Mouse (Mus musculus) urinary bladder, adult 2 months (tissue): ENCODE data around the gene Safb2. TPM values are rescaled to one million over a fixed set of nuclear protein-coding genes. Genes with fewer than 3 reads are reported as not detected.
"Not testable (repeated sequence)": the region's sequence is repeated elsewhere in the genome, so short reads cannot be mapped to it uniquely, and the experiment has no call there.

Experiments
- DNase-seq: peaks from one replicate; pipeline ENCODE4 v3.0.0; 2022; ENCODE audit warnings: low spot score
- polyA plus RNA-seq: library from polyadenylated mRNA; depleted of rRNA; stranded (reverse); fragments of >200 nt; gene quantifications from 2 replicates; pipeline ENCODE4 v1.2.3, GENCODE M21; 2012; rRNA removed

Gene Safb2
- 38.5 and 80.7 TPM in 2 replicates for polyA plus RNA-seq

DNA sequence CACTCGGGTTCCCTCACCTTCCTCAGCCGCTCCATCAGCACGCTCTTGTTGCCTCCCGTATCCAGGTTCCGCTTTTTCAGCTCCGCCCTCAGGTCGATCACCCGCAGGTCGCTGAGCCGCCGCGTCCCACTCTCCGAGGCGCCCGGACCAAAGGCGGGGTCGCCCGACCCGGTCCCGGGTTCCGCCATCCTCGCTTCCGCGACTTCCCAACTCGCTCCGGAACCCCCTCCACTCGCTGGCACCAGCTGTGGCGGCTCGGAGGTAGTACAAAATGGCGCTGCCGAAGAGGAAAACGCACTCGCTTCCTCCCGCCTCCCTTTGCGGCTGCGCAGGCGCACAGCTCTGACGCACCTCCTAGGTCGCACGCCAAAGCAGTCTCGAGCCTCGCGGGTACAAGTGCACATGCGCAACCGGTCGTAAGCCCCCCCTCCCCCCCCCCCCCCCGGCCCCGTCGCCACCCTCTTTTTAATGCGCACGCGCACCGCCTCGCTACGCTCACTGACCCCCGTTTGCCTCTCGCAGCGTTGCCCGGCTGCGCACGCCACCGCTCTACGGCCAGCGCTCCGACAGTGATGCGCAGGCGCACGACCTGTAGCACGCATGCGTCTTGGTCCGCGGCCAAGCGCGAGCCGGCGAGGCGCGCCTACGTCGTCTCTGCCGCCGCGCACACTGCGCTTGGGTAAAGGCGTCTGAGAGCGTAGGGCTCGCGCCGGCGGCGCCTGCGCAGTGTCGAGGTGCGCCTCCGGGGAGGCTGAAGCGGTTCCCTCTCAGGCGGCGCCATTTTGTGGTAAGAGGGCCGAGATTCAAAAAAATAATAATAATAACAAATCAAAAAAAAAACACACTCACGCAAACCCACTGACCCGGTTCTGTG lies at the start of gene Safb2, which contains the start of gene Safb:
Gene Safb2, minus strand, starts transcription at position 329 of the 874 bp plus-strand sequence.
Gene Safb, plus strand, starts transcription at position 569 of the 874 bp plus-strand sequence.
- peak; percentile 97 for DNase-seq

DNA sequence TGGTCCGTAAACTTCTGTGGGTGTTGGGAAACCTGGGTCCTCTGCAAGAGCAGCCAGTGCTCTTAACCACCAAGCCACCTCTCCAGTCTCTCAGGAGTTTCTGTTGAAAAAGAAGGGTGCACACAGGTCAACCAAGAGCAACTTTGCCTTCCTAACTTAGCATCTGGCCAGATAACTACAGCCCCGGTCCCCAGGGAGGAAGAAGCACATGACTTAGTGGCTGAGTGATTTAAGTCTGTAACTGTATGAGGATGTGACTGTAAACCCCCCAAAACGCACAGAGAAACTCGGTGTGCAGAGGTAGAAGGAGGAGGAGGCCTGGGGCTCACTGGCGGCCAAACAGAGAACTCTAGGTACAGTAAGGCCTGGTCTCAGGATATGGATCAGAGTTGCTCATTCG lies 49.6 kb upstream of the Safb2 start:
- DNase-seq, result no peak

DNA sequence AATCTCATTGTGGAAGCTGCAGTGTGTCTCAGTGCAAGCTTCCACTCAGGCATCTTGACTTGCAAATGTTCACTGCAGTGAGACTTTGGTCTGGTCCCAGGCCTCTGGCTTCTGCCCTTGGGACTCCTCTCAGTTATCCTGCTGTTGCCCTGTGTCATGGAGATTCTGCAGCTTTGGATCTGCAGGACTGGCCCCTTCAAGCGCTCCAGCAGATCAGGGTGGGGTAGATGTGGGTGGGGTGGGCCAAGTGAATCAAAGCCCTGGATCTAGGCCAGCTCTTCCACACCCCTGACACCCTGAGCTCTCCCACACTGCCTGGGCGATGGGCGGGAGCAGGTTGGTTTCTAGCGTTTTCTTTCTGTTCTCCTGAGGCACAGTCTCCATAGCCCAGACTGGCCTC lies 47.4 kb upstream of the Safb2 start:
- DNase-seq, result no peak

DNA sequence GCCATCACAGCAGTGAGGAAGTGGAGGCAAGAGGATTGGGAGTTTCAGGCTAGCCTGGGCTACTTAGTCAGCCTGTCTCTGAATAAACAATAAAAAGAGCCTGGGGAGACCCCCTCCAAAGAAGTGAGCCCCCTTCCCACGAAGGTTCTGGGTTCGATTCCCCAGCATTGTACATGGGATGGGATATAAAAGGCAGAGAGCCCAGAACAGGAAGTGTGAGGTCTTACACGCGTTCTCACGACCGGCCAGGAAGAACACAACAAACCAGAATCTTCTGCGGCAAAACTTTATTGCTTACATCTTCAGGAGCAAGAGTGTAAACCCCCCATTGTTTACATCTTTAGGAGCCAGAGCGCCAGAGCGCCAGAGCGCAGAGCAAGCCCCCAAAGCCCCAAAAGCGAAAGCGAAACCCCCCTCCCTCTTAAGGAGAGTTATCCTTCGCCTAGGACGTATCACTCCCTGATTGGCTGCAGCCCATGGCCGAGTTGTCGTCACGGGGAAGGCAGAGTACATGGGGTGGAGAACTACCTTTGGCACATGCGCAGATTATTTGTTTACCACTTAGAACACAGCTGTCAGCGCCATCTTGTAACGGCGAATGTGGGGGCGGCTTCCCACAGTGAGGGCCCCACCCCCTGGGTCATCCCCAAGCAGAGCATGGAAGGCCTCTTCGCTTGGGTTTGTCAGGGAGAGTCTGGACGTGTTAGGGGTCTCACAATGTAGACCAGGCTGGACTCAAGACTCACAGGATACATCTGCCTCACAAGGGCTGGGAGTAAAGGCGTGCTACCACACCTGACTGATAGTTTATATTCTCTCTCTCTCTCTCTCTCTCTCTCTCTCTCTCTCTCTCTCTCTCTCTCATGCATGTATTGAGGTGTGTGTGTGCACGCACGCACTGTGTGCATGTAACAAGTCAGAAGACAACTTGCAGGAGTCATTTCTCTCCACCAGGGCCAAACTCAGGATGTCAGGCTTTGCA lies 45.7 kb upstream of the Safb2 start:
- not testable (repeated sequence) for DNase-seq

DNA sequence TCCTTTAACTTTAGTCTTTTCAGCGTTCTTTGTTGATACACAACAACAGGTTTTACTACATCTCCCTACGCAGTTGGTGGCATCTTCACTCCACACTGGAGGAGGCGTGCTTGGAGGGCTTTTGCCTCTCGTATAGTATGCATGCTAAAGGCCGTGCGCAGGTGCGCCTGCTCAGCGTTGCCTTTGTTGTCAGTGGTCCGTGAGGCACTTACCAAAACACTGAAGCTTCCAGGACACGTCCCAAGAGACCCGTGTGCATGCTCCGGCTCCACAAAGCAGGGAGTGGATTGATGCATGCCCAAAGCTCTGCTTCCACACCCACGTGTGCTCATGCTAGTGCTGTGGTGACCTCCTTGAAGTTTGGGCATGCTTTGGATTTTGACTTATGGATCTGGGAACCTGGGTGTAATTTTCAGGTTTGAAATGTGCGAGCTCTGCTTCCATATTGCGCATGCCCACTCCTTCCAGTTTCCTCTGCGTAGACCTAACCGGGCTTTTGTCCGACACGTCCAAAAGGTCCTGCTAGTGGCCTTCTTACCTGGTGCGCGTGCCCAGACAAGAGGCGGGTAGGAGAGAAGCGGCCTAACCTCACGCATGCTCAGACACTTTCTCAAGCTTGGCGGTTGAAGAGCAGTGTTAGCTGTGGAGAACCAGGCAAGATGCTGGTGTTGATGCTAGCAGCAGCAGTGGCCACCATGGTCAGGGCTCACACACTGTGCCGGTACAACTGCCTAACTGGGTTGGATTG lies 43.3 kb upstream of the Safb2 start, which contains the start of gene Catsperd:
Gene Catsperd, plus strand, starts transcription at position 614 of the 748 bp plus-strand sequence.
- DNase-seq, result no peak

DNA sequence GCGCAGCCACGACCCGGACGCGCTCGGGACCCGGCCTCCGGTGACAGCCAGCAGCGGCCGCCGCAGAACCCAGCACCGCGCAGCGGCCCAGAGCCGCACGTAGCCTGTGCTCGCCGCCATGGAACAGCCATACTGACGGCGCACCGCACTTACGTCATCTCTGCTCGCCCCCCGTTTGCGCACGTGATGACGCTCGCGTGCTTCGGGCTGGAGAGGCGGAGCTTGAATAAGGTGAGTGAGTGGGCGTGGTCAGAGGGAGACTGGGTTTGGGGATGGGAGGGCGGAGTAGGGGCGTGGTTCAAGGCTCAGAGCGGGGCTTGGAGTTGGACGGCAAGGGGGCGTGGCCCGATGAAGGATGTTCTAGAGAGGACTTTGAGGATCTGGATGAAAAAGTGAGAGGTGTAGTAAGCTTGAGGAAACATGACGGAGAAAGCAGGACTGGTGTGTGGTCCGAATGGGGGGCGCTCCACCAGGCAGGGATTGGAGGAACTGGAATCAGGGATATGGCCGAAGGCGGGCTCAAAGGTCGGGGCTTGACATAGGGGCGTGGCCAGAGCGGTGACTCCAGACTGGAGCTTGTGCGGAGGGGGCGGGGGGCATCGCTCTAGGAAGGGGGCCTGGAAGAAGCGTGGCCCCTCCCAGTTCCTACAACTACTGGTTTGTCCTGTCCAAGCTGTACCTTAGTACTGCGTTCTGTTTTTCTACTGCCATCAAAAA lies 42.5 kb upstream of the Safb2 start, which contains the start of gene Lonp1:
Gene Lonp1, minus strand, starts transcription at position 134 of the 717 bp plus-strand sequence.
- peak; percentile 86 for DNase-seq

DNA sequence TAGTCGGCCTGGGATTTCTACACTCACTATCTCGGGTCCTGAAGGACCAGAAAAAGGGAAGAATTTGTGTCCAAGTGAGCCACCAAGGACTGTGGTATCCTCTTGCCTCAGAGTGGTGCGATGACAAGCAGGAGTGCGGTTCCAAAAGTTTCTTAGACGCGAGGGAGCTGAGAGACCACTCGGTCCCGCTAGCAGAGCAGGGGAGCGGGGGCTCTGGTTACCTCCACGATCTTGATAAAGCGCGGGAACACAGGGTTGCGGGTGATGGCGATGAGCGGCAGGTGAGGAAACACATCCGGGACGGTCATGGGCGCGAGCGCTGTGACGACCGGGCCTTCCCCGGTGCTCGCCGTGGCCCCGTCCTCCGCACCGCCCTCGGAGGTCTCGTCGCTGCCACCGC lies 41.9 kb upstream of the Safb2 start:
- no peak for DNase-seq

DNA sequence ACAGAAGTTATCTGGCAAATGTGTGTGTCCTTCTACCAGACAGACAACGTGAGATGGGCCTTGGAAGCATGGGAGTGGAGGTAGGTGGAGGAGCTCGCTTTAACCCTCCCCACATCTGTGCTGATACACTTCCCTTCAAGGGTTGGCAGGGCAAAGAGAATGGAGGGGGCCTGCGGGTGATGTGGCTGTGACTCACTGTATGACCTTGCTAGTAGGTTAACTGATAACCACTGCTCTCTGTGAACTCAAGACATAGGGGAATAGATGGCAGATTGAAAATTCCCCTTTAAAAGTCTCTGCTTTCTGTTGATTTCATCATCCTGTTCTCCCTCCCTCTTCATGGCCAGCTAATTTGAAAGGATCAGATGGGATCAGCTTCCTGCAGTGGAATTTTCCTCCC lies 41.1 kb upstream of the Safb2 start:
- DNase-seq, result no peak

DNA sequence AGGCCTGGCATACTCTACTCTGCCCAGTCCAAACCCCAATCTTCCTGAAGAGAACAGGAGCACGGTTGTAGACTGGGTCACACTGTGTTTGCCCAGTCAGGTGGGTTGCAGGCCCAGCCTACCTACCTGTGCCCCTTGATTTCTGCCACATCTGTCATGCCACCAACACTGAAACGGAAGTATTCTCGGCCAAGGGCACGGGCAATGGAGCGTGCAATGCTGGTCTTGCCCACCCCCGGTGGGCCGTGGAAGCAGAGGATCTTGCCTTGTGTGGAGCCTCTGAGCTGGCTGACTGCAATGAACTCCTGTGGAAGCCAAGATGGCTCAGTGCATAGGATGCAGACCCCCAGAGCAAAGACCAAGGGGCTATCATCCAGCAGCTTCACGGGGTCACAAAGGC lies 33.2 kb upstream of the Safb2 start:
- DNase-seq, result no peak

DNA sequence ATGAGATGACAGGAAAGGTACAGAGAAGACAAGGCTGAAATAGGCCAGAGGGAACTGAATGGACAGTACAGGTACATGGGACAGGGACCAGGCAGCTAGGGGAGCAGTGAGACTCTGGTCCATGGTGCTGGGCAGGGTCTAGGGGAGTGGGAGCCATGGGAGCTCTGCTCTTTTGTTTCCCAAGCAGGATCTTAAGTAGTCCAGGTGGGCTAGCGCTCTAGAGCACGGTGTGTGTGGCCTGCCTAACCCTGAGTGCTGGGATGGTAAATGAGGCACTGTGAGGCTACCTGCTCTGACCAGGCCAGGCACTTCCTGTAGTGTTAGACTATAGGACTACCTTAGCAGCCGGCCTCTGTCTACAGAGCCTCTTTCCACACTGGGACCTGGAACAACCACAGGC lies 32.3 kb upstream of the Safb2 start:
- no peak for DNase-seq

DNA sequence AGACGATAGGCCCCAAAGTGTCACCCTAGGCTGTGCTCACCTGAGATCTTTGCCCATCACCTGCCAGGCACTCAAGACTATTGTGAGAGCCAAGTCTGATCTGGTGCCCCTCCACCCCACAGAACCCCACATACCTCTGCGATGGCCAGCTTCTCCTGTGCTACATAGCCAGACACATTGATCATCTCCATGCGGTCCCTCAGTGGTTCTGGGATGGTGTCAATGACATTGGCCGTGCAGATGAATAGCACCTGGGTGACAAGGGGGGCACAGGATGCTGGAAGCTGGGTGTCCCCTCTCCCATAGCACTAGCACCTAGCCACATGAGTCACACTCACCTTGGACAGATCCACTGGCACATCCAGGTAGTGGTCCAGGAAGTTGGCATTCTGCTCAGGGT lies 31.4 kb upstream of the Safb2 start:
- no peak for DNase-seq

DNA sequence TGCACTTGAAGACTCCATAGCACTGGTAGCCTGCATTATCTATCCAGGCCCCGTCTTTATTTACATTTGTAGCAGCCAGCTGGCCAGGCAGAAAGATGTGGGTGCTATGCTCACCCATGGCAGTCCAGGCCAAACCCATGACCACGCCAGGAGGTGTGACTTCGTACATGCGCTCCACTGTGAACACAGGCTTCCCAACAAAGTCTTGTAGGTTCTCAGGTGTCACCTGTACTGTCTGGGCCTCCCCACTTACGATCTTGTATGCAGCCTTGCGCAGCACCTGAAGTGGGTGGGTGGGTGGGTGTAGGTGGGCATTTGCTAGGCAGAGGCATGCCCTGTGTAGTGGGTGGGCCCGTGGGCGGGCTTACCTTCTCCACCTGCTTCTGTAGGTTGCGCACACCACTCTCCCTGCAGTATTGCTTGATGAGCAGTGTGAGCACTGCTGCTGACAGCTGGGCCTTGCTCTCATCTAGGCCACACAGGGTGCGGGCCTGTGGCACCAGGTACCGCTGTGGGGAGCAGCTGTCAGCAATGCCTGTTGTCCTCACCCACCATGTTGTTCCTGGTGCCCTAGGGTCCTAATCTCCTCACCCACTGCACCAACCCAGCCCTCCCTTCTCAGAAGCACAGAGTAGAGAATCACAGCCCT lies 30.9 kb upstream of the Safb2 start:
- DNase-seq, result no peak

DNA sequence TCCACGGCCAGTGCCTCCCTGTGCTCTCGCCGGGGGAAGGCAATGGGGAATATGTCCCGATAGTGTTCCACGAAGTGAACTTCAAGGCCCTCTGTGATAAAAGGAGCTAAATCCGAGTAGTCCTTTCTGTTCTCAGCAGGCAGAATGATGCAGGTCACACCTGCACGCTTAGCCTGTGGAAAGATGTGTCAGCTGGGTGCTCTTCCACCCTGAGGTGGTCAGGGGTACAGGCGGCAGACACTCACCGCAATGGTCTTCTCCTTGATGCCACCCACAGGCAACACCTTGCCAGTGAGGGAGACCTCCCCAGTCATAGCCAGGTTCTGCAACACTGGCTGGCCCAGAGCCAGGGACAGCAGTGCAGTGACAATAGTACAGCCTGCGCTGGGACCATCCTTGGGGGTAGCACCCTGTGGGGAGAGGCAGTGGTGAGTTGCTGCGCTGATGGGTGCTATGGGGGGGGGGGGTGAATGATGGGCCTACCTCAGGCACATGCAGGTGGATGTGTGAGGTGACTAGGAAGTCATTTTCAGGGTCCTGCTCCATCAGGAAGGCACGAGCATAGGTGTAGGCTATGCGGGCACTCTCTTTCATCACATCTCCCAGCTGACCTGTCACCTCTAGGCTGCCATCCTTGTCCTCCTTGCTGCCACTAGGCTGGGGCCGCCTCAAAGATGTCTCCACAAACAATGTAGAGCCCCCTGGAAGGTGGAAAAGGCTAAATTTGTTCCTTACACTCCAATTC lies 30.2 kb upstream of the Safb2 start:
- no peak for DNase-seq

DNA sequence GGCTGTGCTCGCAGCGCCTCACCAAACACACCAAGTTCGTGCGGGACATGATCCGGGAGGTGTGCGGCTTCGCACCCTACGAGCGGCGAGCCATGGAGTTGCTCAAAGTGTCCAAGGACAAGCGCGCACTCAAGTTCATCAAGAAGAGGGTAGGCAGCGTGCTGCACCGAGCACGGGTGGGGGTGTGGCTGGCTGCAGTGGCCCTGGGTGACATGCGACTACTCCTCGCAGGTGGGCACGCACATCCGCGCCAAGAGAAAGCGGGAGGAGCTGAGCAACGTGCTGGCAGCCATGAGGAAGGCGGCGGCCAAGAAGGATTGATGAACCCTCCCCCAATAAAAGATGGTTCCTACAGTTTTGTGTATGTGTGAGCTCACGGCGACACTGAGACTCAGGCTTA lies 29.5 kb upstream of the Safb2 start:
- DNase-seq, result not testable (repeated sequence)

DNA sequence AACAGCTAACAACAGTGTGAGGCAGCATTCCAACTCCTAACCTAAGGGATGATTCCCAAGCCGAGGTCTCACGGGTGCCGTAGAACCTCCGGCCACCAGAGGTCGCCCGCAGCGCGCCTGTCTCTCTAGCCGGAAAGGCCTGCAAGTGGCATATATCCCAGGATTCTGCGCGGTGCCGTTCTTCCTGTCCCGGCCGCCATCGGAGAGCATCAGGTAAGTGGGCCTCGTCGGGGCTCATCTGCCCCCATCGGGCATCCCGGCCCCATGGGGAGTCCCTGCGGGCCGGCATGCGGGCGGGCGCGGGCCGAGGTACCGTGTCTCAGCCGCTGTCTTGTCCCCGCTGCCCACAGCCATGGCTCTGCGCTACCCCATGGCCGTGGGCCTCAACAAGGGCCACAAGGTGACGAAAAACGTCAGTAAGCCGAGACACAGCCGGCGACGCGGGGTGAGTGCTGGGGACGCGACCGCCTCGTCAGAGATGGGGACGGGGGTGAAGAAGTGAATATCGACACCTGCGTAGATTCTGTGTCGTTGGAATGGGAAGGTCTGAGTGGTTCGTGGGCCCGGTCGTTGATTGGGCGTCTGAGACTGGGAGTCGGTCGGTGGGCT lies 29.0 kb upstream of the Safb2 start, which contains the start of gene Rpl36:
Gene Rpl36, plus strand, starts transcription at position 181 of the 609 bp plus-strand sequence.
- peak; percentile 93 for DNase-seq

DNA sequence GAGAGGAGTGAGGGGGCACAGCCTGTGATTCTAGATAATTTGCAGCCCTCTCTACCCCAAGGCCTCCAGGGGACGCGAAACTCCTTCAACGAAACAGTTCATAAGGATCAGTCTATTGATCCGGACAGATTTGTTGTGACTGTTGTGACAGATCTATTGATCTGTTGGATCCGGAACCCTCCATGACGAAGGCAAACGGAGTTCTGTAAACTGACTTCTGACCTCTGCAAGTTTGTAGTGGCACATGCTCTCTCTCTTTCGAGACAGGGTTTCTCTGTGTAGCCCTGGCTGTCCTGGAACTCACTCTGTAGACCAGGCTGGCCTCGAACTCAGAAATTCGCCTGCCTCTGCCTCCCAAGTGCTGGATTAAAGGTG lies 28.2 kb upstream of the Safb2 start:
- not testable (repeated sequence) for DNase-seq

DNA sequence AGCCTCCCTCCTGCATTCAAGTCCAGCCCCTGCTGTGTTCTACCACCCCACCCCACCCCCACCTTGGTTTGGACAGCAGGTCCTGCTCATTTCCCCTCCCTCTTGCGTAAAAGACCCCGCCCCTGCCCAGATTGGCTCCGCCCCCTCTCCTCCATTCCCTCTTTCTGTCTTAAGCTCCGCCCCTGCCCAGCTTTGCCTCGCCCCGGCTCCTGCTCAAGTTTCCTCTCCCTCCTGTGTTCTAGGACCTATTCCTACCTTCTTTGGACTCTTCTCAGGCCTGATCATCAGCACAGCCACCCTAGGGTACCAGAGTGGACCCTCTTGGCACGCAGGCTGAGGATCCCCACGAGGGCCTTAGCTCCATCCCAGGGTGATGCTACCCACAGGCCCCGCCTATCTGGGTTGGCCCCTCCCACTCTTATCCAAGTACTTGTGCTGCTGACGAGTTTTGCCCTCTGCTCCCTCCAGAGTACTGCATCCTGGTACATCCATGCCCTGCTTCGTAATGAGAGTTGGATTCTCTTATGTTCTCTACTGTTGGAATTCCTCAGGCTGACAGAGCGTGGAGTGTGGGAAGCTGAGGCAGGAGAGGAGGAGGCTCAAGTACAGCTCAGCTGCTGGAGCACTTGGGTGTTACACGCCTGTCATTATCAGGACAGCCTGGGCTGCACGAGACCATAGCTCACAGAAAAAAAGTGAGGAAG lies 27.6 kb upstream of the Safb2 start:
- no peak for DNase-seq

DNA sequence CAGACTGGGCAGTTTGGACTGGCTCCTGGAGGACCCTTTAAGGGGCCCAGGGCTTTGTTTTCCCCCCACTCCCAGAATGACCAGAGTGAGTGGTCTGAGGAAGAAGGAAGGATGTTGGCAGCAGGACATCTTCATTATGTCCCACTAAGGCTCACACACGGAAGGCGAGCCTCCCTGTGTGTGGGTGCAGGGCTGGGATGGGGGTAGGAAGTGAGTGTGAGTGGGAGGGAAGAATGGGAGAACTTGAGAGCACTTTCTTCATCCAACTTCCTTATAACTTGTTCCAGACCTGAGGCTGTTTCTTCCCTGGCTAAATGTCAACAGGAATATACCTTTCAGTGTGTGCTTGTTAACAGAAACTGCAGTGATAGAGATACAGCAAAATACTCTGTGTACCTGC lies 26.9 kb upstream of the Safb2 start:
- no peak for DNase-seq
